Mouse (Mus musculus) subcutaneous adipose tissue, adult 2 months (tissue): ENCODE results near the gene Olfr665. TPM values are rescaled to one million over a fixed set of nuclear protein-coding genes. Genes with fewer than 3 reads are reported as not detected.

Source experiments
- polyA plus RNA-seq: library from polyadenylated mRNA; depleted of rRNA; stranded (reverse); fragments of >200 nt; gene quantifications from 2 replicates; pipeline ENCODE4 v1.2.3, GENCODE M21; 2012; ENCODE audit warnings: low replicate concordance; rRNA removed

Olfr665 gene
- not detected in 2 replicates for polyA plus RNA-seq

DNA sequence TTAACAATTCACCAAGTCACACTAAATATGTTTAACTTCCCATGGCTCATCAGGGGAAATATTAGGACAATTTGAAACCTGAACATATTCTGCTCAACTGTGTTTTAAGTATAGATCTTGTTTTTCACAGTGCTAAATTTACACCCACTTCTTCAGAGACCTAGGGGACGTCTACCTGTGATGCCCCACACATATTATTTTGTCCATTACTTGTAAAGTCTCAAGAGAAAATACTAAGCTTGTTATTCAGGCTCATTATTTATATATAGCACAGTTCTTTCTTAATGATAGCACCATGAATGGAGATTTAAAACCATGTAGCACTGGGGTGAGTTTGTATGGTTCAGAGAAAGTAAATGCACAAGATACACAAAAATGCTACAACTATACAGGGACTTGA, at the start of gene Olfr665:
Gene Olfr665, plus strand, starts transcription at position 301 of the 400 bp plus-strand sequence.

DNA sequence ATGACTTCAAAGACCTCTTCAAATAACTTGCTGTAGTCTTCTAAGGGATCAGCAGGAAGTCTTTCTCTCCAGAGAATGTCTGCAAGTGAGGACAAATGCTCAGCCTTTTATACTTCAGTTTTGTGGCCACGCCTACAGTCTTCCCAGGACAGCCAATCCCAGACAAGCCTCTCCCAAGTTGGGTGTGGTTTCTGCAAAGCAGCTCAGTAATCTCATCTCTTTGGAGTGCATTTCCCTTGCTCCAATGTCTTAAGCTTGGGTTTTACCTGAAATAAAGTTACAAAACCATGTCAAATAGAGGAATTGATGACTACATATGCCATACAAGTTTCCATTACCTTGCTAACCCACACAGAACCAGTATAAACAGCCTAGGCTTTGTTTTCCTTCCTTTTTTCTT, 35.3 kb upstream of the Olfr665 start, which contains the start of gene Usp17lb:
Gene Usp17lb, minus strand, starts transcription at position 101 of the 400 bp plus-strand sequence.

DNA sequence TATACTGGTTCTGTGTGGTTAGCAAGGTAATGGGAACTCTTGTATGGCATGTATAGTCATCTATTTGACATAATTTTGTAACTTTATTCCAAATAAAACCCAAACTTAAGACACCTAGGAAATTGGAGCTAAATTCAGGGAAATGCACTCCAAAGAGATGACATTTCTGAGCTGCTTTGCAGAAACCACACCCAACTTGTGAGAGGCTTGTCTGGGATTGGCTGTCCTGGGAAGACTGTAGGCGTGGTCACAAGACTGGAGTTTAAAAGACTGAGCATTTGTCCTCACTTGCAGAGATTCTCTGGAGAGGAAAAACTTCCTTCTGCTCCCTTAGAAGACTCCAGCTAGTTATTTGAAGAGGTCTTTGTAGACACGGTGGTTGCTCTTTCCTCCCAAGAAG, 21.1 kb upstream of the Olfr665 start, which contains the start of gene Usp17la:
Gene Usp17la, plus strand, starts transcription at position 301 of the 400 bp plus-strand sequence.

DNA sequence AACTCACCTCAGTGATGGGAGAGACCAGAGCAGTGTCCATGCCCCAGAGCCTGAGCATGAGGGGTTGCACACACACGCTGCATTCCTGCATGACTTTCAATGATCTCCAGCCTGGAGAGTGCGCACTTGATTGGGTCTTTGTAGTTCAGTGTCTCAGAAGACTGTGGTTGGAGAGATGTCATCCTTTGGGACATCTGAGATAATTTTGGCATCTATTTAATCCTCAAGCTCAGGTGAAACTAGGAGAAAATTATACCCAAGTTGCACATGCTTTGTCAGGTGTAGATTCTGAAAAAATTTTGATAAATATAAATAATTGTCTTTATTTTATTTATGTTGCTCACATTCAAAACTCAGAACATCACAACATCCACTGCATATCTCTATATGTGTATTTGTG, 18.0 kb downstream of the Olfr665 start, which contains the start of gene Olfr666:
Gene Olfr666, minus strand, starts transcription at position 101 of the 400 bp plus-strand sequence.

DNA sequence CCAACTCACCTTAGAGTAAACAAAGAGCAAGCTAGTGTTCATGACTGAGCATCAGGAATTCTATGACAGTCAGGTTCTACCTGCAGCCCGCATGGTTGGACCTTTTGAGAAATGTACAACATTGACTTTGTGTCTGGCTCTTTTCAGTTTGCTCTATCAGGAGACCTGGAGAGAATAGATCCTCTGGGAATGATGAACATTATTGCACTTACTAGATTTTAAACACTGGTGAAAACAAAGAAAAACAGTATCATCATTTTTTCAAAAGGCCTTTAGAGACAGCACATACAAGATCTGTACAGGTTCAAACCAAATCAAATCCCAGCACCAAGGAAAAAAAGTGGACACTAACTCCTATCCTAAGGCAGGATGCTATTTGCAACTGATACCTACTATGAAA, 43.6 kb downstream of the Olfr665 start, which contains the start of gene Olfr667:
Gene Olfr667, minus strand, starts transcription at position 101 of the 400 bp plus-strand sequence.

DNA sequence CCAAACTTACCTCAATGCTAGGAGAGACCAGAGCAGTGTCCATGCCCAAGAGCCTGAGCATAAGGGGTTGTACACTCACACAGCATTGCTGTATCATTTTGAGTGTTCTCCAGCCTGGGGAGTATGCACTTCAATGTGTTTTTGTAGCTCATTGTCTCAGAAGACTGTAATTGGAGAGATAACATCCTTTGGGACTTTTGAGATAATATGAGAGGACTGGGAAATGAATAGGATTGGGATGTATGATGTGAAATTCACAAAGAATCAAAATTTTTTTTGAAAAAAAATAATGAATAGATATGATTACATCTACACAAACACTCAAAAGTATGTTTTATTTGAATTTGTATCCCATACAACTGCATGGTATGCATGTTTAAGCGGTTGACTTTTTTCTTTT, 50.1 kb downstream of the Olfr665 start, which contains the start of gene Olfr668:
Gene Olfr668, minus strand, starts transcription at position 101 of the 400 bp plus-strand sequence.

Other genes with a start within 250 kb of the Olfr665 start
- 0.04 TPM in 1 of 2 replicates, not detected in the other for gene Olfr658, start 230.7 kb upstream of the Olfr665 start, polyA plus RNA-seq
- not detected in 2 replicates for gene Olfr659, start 211.3 kb upstream of the Olfr665 start, polyA plus RNA-seq
- gene Olfr661, start 191.5 kb upstream of the Olfr665 start, polyA plus RNA-seq: not detected in 2 replicates
- gene Usp17le, start 100.6 kb upstream of the Olfr665 start, polyA plus RNA-seq: not detected in 2 replicates
- gene Usp17lb, start 35.4 kb upstream of the Olfr665 start, polyA plus RNA-seq: not detected in 2 replicates
- not detected in 2 replicates for gene Usp17la, start 21.0 kb upstream of the Olfr665 start, polyA plus RNA-seq
- not detected in 2 replicates for gene Olfr666, start 17.9 kb downstream of the Olfr665 start, polyA plus RNA-seq
- gene Olfr667, start 43.5 kb downstream of the Olfr665 start, polyA plus RNA-seq: not detected in 2 replicates
- gene Olfr668, start 50.0 kb downstream of the Olfr665 start, polyA plus RNA-seq: not detected in 2 replicates
- gene Olfr669, start 56.2 kb downstream of the Olfr665 start, polyA plus RNA-seq: not detected in 2 replicates
- gene Olfr670, start 84.6 kb downstream of the Olfr665 start, polyA plus RNA-seq: not detected in 2 replicates
- gene Olfr671, start 101.1 kb downstream of the Olfr665 start, polyA plus RNA-seq: not detected in 2 replicates
- not detected in 2 replicates for gene Olfr672, start 124.0 kb downstream of the Olfr665 start, polyA plus RNA-seq
- not detected in 2 replicates for gene Olfr675, start 150.4 kb downstream of the Olfr665 start, polyA plus RNA-seq
- not detected in 2 replicates for gene Olfr676, start 154.7 kb downstream of the Olfr665 start, polyA plus RNA-seq
- not detected in 2 replicates for gene Olfr677, start 173.3 kb downstream of the Olfr665 start, polyA plus RNA-seq
- gene Olfr678, start 186.4 kb downstream of the Olfr665 start, polyA plus RNA-seq: not detected in 2 replicates
- gene Olfr679, start 203.2 kb downstream of the Olfr665 start, polyA plus RNA-seq: not detected in 2 replicates
- not detected in 2 replicates for gene Olfr680-ps1, start 214.8 kb downstream of the Olfr665 start, polyA plus RNA-seq
- not detected in 2 replicates for gene Olfr681, start 238.8 kb downstream of the Olfr665 start, polyA plus RNA-seq